20 mouse cellular contexts compared by ENCODE assay signal in the genomic region with DNA sequence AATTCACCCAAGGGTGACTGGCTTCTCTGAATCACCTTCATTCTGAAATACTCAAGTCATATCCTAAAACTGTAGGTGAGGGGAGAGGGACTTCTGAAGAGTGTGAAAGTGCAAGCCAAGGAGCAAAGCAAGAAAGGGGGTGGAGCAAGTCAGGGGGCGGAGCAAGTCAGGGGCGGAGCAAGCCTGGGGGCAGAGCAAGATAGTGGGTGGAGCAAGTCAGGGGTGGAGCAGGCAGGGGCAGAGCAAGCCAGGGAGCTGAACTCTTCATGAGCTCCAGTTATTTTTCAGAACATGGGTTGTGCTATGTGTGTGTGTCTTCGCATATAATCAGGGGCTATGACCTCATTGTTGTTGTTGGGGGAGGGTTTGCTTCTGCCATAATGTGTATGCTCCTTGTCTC. TPM values are rescaled to one million over a fixed set of nuclear protein-coding genes. Genes with fewer than 3 reads are reported as not detected.
A peak's percentile ranks its signal among the peaks of the same experiment; 100 is the strongest.
DNase-seq lines count a peak whose midpoint lies in the region; ATAC-seq and TF ChIP-seq lines count a peak whose summit lies in the region.
"Had no signal": no experiment of that assay in that cellular context is flagged by ENCODE, and none has a peak within 500 bp of the region (broad histone marks: within the 10 kb centered on the region; RNA-seq: fewer than 3 reads in every experiment).

No protein-coding gene starts in this region.

- no peak overlapping the region for H3K27ac ChIP-seq in lung, postnatal 0 days (ENCODE audit: low read length)
- no peak overlapping the region for H3K27ac ChIP-seq in ES-E14 (ENCODE audit: insufficient read depth, low read depth, low read length, poor library complexity, severe bottlenecking)
- H3K27ac ChIP-seq: forebrain, embryonic 12.5 days; heart, embryonic 15.5 days; midbrain, embryonic 13.5 days; neural tube, embryonic 13.5 days had no signal

- TF ChIP-seq CTCF in lung, postnatal 0 days (IDR thresholded peaks at IDR 0.05): no peak
- no peak for TF ChIP-seq CTCF in lung, adult 2 months (IDR thresholded peaks at IDR 0.05; ENCODE audit: insufficient read depth, low read length)

- WGBS in lung, postnatal 0 days: 64% methylated on average over 3 of the region's 3 CpGs
- WGBS in lung, adult 2 months: 64% methylated on average over 3 of the region's 3 CpGs

- no peaks in the 10 kb centered on the region for H3K36me3 ChIP-seq in lung, postnatal 0 days (ENCODE audit: insufficient read depth, low read length)
- no peaks in the 10 kb centered on the region for H3K36me3 ChIP-seq in ES-E14 (ENCODE audit: control insufficient read depth, insufficient read depth, low read length, poor library complexity, severe bottlenecking)
- H3K36me3 ChIP-seq: forebrain, embryonic 12.5 days; heart, embryonic 15.5 days; midbrain, embryonic 13.5 days; neural tube, embryonic 13.5 days had no signal

- no peak; the same call in 1 of the 2 replicates for ATAC-seq in lung, postnatal 0 days
- ATAC-seq in common myeloid progenitor, adult 5-6 weeks (replicated peaks; ENCODE audit: low read depth, poor library complexity, severe bottlenecking): peak; percentile 74
- ATAC-seq in megakaryocyte progenitor cell, adult 5-6 weeks (replicated peaks; ENCODE audit: poor library complexity): peak; percentile 85
- ATAC-seq: midbrain, embryonic 13.5 days had no signal

- TF ChIP-seq EP300 in lung, postnatal 0 days (IDR thresholded peaks at IDR 0.05): no peak

- TF ChIP-seq POLR2A in lung, adult 2 months (IDR thresholded peaks at IDR 0.05; ENCODE audit: borderline replicate concordance, extremely low read depth, low read depth, low read length): no peak

- H3K9me3 ChIP-seq in lung, postnatal 0 days (ENCODE audit: low read length): no peaks in the 10 kb centered on the region
- no peaks in the 10 kb centered on the region for H3K9me3 ChIP-seq in ES-E14 (ENCODE audit: control insufficient read depth, insufficient read depth, low read depth, low read length)
- H3K9me3 ChIP-seq: forebrain, embryonic 12.5 days; heart, embryonic 15.5 days; midbrain, embryonic 13.5 days; neural tube, embryonic 13.5 days had no signal

- H3K27me3 ChIP-seq in lung, postnatal 0 days (replicated peaks; ENCODE audit: insufficient read depth, low read length): no peaks in the 10 kb centered on the region
- H3K27me3 ChIP-seq: forebrain, embryonic 12.5 days; midbrain, embryonic 13.5 days; neural tube, embryonic 13.5 days had no signal

- no peak overlapping the region for H3K9ac ChIP-seq in lung, postnatal 0 days (replicated peaks; ENCODE audit: low read depth)
- no peak overlapping the region for H3K9ac ChIP-seq in ES-E14 (ENCODE audit: insufficient read depth, low read depth, low read length, poor library complexity, severe bottlenecking)
- H3K9ac ChIP-seq: forebrain, embryonic 12.5 days; heart, embryonic 15.5 days; lung, embryonic 14.5 days; midbrain, embryonic 13.5 days; neural tube, embryonic 13.5 days had no signal

- DNase-seq in lung, postnatal 0 days (ENCODE audit: low spot score): peak; percentile 7
- no peak for DNase-seq in lung, adult 2 months
- DNase-seq in ES-E14 (ENCODE audit: low read depth, low spot score): peak; percentile 36
- no peak for DNase-seq in cerebellum, adult 18-20 months
- no peak for DNase-seq in cerebellum, adult 11 months
- no peak for DNase-seq in cerebellum, adult 11-12 months
- DNase-seq: adrenal gland, adult 8-10 months; cerebellum, adult 8-10 months; gastrocnemius, postnatal 10 days; lung, embryonic 14.5 days; right cerebral cortex, adult 18-20 months had no signal

- H3K4me1 ChIP-seq in lung, postnatal 0 days (ENCODE audit: insufficient read depth, low read depth, low read length): 0 out of 2 replicates have a peak, but pooled peaks cover 3% of the 10 kb centered on the region
- no peaks in the 10 kb centered on the region for H3K4me1 ChIP-seq in lung, adult 2 months (ENCODE audit: control insufficient read depth, insufficient read depth, low read length)
- H3K4me1 ChIP-seq in ES-E14 (ENCODE audit: control insufficient read depth in 2 of 2, insufficient read depth in 2 of 2, low read length in 2 of 2, poor library complexity in 1 of 2): peaks cover 5 to 14% of the 10 kb centered on the region in 2 experiments; a peak in 3 of 4 replicates
- H3K4me1 ChIP-seq: heart, embryonic 15.5 days; midbrain, embryonic 13.5 days; neural tube, embryonic 13.5 days had no signal

- no peak overlapping the region for H3K4me3 ChIP-seq in lung, postnatal 0 days (ENCODE audit: low read depth, low read length)
- no peak overlapping the region for H3K4me3 ChIP-seq in lung, adult 2 months (replicated peaks; ENCODE audit: extremely low read depth, low read depth, low read length)
- no peak overlapping the region for H3K4me3 ChIP-seq in ES-E14 (ENCODE audit: insufficient read depth in 1 of 2, low read depth in 1 of 2, low read length in 2 of 2, poor library complexity in 1 of 2, severe bottlenecking in 1 of 2)
- H3K4me3 ChIP-seq: forebrain, embryonic 12.5 days; heart, embryonic 15.5 days; midbrain, embryonic 13.5 days; neural tube, embryonic 13.5 days had no signal

- in situ Hi-C loops in ES-E14 (cut with MboI; ENCODE audit: low sequenced_read_pairs in 2 of 2, unreplicated experiment in 2 of 2): no loop called here

- no peak overlapping the region for H3K4me2 ChIP-seq in lung, postnatal 0 days (replicated peaks; ENCODE audit: low read depth, low read length)
- H3K4me2 ChIP-seq: forebrain, embryonic 12.5 days; heart, embryonic 15.5 days; lung, embryonic 14.5 days; midbrain, embryonic 13.5 days; neural tube, embryonic 13.5 days had no signal

TF ChIP-seq in ES-E14, 5 proteins besides CTCF, POLR2A, EP300 and RAD21:
- TF ChIP-seq MAFK (IDR thresholded peaks at IDR 0.05; ENCODE audit: insufficient read depth, low read depth, low read length) (no peak), ZC3H11A (IDR thresholded peaks at IDR 0.05; ENCODE audit: borderline replicate concordance, low read depth, low read length) (no peak), CHD2 (IDR thresholded peaks at IDR 0.05; ENCODE audit: low read depth, low read length) (no peak), ZNF384 (IDR thresholded peaks at IDR 0.05; ENCODE audit: low read depth, low read length) (no peak), HCFC1 (IDR thresholded peaks at IDR 0.05; ENCODE audit: borderline replicate concordance, insufficient read depth, low read length) (no peak)

RNA-seq across cellular contexts. Expression of gene Hamp2, which starts 4.3 kb away (rescaled TPM):
- not detected in 2 replicates for polyA plus RNA-seq in lung, postnatal 0 days (2015; fragmentation: Nextera tagmentation; extraction: Ambion mirVana)
- 0.75 TPM in 1 of 2 replicates, not detected in the other for polyA plus RNA-seq in lung, adult 2 months (2012; rRNA removed)
- total RNA-seq in ES-E14 (2012; rRNA removed): not detected in 2 replicates
- not detected in 2 replicates for total RNA-seq in common myeloid progenitor, adult 5-6 weeks (2017)
- total RNA-seq in megakaryocyte progenitor cell, adult 5-6 weeks (2015): not detected in 2 replicates
- not detected in 2 replicates for total RNA-seq in megakaryocyte progenitor cell, adult 5-6 weeks (2017)
- total RNA-seq: gastrocnemius, postnatal 10 days; left cerebral cortex, postnatal 25 days had no signal
- polyA plus RNA-seq: embryonic facial prominence, embryonic 11.5 days; forebrain, embryonic 12.5 days; heart, embryonic 15.5 days; intestine, embryonic 14.5 days; lung, embryonic 14.5 days; midbrain, embryonic 13.5 days; neural tube, embryonic 13.5 days had no signal

RNA-seq across cellular contexts. Expression of gene Mag, which starts 5.5 kb away (rescaled TPM):
- polyA plus RNA-seq in lung, postnatal 0 days (2015; fragmentation: Nextera tagmentation; extraction: Ambion mirVana): 1.2 and 1.8 TPM in 2 replicates
- 3.3 and 3.7 TPM in 2 replicates for polyA plus RNA-seq in lung, adult 2 months (2012; rRNA removed)
- 0.22 and 0.37 TPM in 2 replicates for total RNA-seq in ES-E14 (2012; rRNA removed)
- not detected in 2 replicates for total RNA-seq in common myeloid progenitor, adult 5-6 weeks (2017)
- 0.39 TPM in 1 of 2 replicates, not detected in the other for total RNA-seq in megakaryocyte progenitor cell, adult 5-6 weeks (2015)
- 0.37 and 1.3 TPM in 2 replicates for total RNA-seq in megakaryocyte progenitor cell, adult 5-6 weeks (2017)

RNA-seq across cellular contexts. Expression of gene Hamp, which starts 23.6 kb away (rescaled TPM):
- polyA plus RNA-seq in lung, postnatal 0 days (2015; fragmentation: Nextera tagmentation; extraction: Ambion mirVana): not detected in 2 replicates
- polyA plus RNA-seq in lung, adult 2 months (2012; rRNA removed): 34.5 and 45.7 TPM in 2 replicates
- not detected in 2 replicates for total RNA-seq in ES-E14 (2012; rRNA removed)
- not detected in 2 replicates for total RNA-seq in common myeloid progenitor, adult 5-6 weeks (2017)
- total RNA-seq in megakaryocyte progenitor cell, adult 5-6 weeks (2015): not detected in 2 replicates
- not detected in 2 replicates for total RNA-seq in megakaryocyte progenitor cell, adult 5-6 weeks (2017)
- total RNA-seq: gastrocnemius, postnatal 10 days; left cerebral cortex, postnatal 25 days had no signal
- polyA plus RNA-seq: embryonic facial prominence, embryonic 11.5 days; forebrain, embryonic 12.5 days; heart, embryonic 15.5 days; intestine, embryonic 14.5 days; lung, embryonic 14.5 days; midbrain, embryonic 13.5 days; neural tube, embryonic 13.5 days had no signal

RNA-seq across cellular contexts. Expression of gene Usf2, which starts 36.4 kb away (rescaled TPM):
- 19.6 and 21.1 TPM in 2 replicates for polyA plus RNA-seq in lung, postnatal 0 days (2015; fragmentation: Nextera tagmentation; extraction: Ambion mirVana)
- polyA plus RNA-seq in lung, adult 2 months (2012; rRNA removed): 122 and 190 TPM in 2 replicates
- 30.2 and 32.1 TPM in 2 replicates for total RNA-seq in ES-E14 (2012; rRNA removed)
- total RNA-seq in common myeloid progenitor, adult 5-6 weeks (2017): 130 and 138 TPM in 2 replicates
- total RNA-seq in megakaryocyte progenitor cell, adult 5-6 weeks (2015): 92.6 and 97.4 TPM in 2 replicates
- total RNA-seq in megakaryocyte progenitor cell, adult 5-6 weeks (2017): 137 and 162 TPM in 2 replicates

RNA-seq across cellular contexts. Expression of gene Cd22, which starts 40.1 kb away (rescaled TPM):
- 0.35 and 0.79 TPM in 2 replicates for polyA plus RNA-seq in lung, postnatal 0 days (2015; fragmentation: Nextera tagmentation; extraction: Ambion mirVana)
- 14.4 and 19.3 TPM in 2 replicates for polyA plus RNA-seq in lung, adult 2 months (2012; rRNA removed)
- total RNA-seq in ES-E14 (2012; rRNA removed): 0.16 and 0.45 TPM in 2 replicates
- total RNA-seq in common myeloid progenitor, adult 5-6 weeks (2017): 0.29 and 7.6 TPM in 2 replicates
- 0.29 and 1.3 TPM in 2 replicates for total RNA-seq in megakaryocyte progenitor cell, adult 5-6 weeks (2015)
- 0.07 and 0.29 TPM in 2 replicates for total RNA-seq in megakaryocyte progenitor cell, adult 5-6 weeks (2017)
- total RNA-seq: left cerebral cortex, postnatal 25 days had no signal
- polyA plus RNA-seq: embryonic facial prominence, embryonic 11.5 days; forebrain, embryonic 12.5 days; heart, embryonic 15.5 days; midbrain, embryonic 13.5 days had no signal

Comparison
In these comparisons a context has a peak if more than half of its experiments do, and no peak if none do; other contexts are left out.
1. DNase-seq: peak in lung, postnatal 0 days (single experiment) and ES-E14 (single experiment); none in lung, adult 2 months (single experiment), cerebellum, adult 18-20 months (0 of 2), cerebellum, adult 11 months (single experiment) and cerebellum, adult 11-12 months (single experiment).